Mouse (Mus musculus): ENCODE results near the gene Neu2. TPM values are rescaled to one million over a fixed set of nuclear protein-coding genes. Genes with fewer than 3 reads are reported as not detected.
A peak's percentile ranks its signal among the peaks of the same experiment; 100 is the strongest.

Gene Neu2
- polyA plus RNA-seq, 1 experiment from 2014 or later = 3.9 TPM

GRCm38 (mm10) chr1:87520467-87520866 is 10.8 kb downstream of the Neu2 start:
- Histone ChIP-seq H3K27ac (ENCODE audit: low read depth) (no peak overlapping the region), H3K36me3 (ENCODE audit: control insufficient read depth, insufficient read depth, low read length) (no peaks in the 10 kb centered on the region), H3K9me3 (ENCODE audit: control insufficient read depth, low read length) (no peaks in the 10 kb centered on the region), H3K4me3 (ENCODE audit: low read depth, low read length) (no peak overlapping the region), H3K4me2 (ENCODE audit: low read length) (no peak overlapping the region), H3K4me1 (replicated peaks; ENCODE audit: control insufficient read depth, insufficient read depth, low read length) (no peaks in the 10 kb centered on the region), H3K27me3 (replicated peaks; ENCODE audit: control insufficient read depth, insufficient read depth, low read length) (no peaks in the 10 kb centered on the region), H3K9ac (ENCODE audit: low read length) (no peak overlapping the region)
- ATAC-seq (replicated peaks; ENCODE audit: low FRiP score, low TSS enrichment, low read depth) = no peak
- no peak for DNase-seq (ENCODE audit: low spot score)

GRCm38 (mm10) chr1:87521523-87521922 is 11.8 kb downstream of the Neu2 start:
- Histone ChIP-seq H3K9ac (ENCODE audit: low read length) (no peak overlapping the region), H3K9me3 (ENCODE audit: control insufficient read depth, low read length) (no peaks in the 10 kb centered on the region), H3K27me3 (replicated peaks; ENCODE audit: control insufficient read depth, insufficient read depth, low read length) (no peaks in the 10 kb centered on the region), H3K4me2 (ENCODE audit: low read length) (no peak overlapping the region), H3K27ac (ENCODE audit: low read depth) (no peak overlapping the region), H3K36me3 (ENCODE audit: control insufficient read depth, insufficient read depth, low read length) (no peaks in the 10 kb centered on the region), H3K4me1 (replicated peaks; ENCODE audit: control insufficient read depth, insufficient read depth, low read length) (no peaks in the 10 kb centered on the region), H3K4me3 (ENCODE audit: low read depth, low read length) (no peak overlapping the region)
- DNase-seq (ENCODE audit: low spot score) (no peak), ATAC-seq (replicated peaks; ENCODE audit: low FRiP score, low TSS enrichment, low read depth) (no peak)
- WGBS = 55% methylated on average over 1 of the region's 1 CpGs

- Histone ChIP-seq H3K4me2 (ENCODE audit: low read length) (no peak overlapping the region), H3K4me1 (replicated peaks; ENCODE audit: control insufficient read depth, insufficient read depth, low read length) (no peaks in the 10 kb centered on the region), H3K27me3 (replicated peaks; ENCODE audit: control insufficient read depth, insufficient read depth, low read length) (no peaks in the 10 kb centered on the region), H3K36me3 (ENCODE audit: control insufficient read depth, insufficient read depth, low read length) (no peaks in the 10 kb centered on the region), H3K27ac (ENCODE audit: low read depth) (no peak overlapping the region), H3K4me3 (ENCODE audit: low read depth, low read length) (no peak overlapping the region), H3K9ac (ENCODE audit: low read length) (no peak overlapping the region), H3K9me3 (ENCODE audit: control insufficient read depth, low read length) (no peaks in the 10 kb centered on the region)
- DNase-seq (ENCODE audit: low spot score) (no peak), ATAC-seq (replicated peaks; ENCODE audit: low FRiP score, low TSS enrichment, low read depth) (no peak)
- WGBS = 94% methylated on average over 7 of the region's 7 CpGs
Observed at GRCm38 (mm10) chr1:87525041-87525440, 15.4 kb downstream of the Neu2 start.

- Histone ChIP-seq H3K9ac (ENCODE audit: low read length) (no peak overlapping the region), H3K4me2 (ENCODE audit: low read length) (no peak overlapping the region), H3K9me3 (ENCODE audit: control insufficient read depth, low read length) (no peaks in the 10 kb centered on the region), H3K27ac (ENCODE audit: low read depth) (no peak overlapping the region), H3K4me1 (replicated peaks; ENCODE audit: control insufficient read depth, insufficient read depth, low read length) (no peaks in the 10 kb centered on the region), H3K27me3 (replicated peaks; ENCODE audit: control insufficient read depth, insufficient read depth, low read length) (no peaks in the 10 kb centered on the region), H3K4me3 (ENCODE audit: low read depth, low read length) (no peak overlapping the region), H3K36me3 (ENCODE audit: control insufficient read depth, insufficient read depth, low read length) (no peaks in the 10 kb centered on the region)
- ATAC-seq (replicated peaks; ENCODE audit: low FRiP score, low TSS enrichment, low read depth) (no peak), DNase-seq (ENCODE audit: low spot score) (no peak)
- 85% methylated on average over 9 of the region's 9 CpGs for WGBS
Observed at GRCm38 (mm10) chr1:87527191-87527590, 17.5 kb downstream of the Neu2 start.

GRCm38 (mm10) chr1:87532346-87532745 is 22.7 kb downstream of the Neu2 start:
- ATAC-seq (replicated peaks; ENCODE audit: low FRiP score, low TSS enrichment, low read depth) = no peak
- 68% methylated on average over 4 of the region's 4 CpGs for WGBS
- no peaks in the 10 kb centered on the region for H3K36me3 ChIP-seq (ENCODE audit: control insufficient read depth, insufficient read depth, low read length)
- no peaks in the 10 kb centered on the region for H3K4me1 ChIP-seq (replicated peaks; ENCODE audit: control insufficient read depth, insufficient read depth, low read length)
- H3K27me3 ChIP-seq (replicated peaks; ENCODE audit: control insufficient read depth, insufficient read depth, low read length) = no peaks in the 10 kb centered on the region
- no peak for DNase-seq (ENCODE audit: low spot score)
- H3K9me3 ChIP-seq (ENCODE audit: control insufficient read depth, low read length) = no peaks in the 10 kb centered on the region
- no peak overlapping the region for H3K9ac ChIP-seq (ENCODE audit: low read length)
- H3K4me2 ChIP-seq (ENCODE audit: low read length) = no peak overlapping the region
- no peak overlapping the region for H3K27ac ChIP-seq (ENCODE audit: low read depth)
- H3K4me3 ChIP-seq (ENCODE audit: low read depth, low read length) = no peak overlapping the region

GRCm38 (mm10) chr1:87534118-87534517 is 24.4 kb downstream of the Neu2 start:
- no peak for DNase-seq (ENCODE audit: low spot score)
- WGBS = 79% methylated on average over 3 of the region's 3 CpGs
- Histone ChIP-seq H3K4me3 (ENCODE audit: low read depth, low read length) (no peak overlapping the region), H3K27ac (ENCODE audit: low read depth) (no peak overlapping the region), H3K4me1 (replicated peaks; ENCODE audit: control insufficient read depth, insufficient read depth, low read length) (no peaks in the 10 kb centered on the region), H3K27me3 (replicated peaks; ENCODE audit: control insufficient read depth, insufficient read depth, low read length) (no peaks in the 10 kb centered on the region), H3K36me3 (ENCODE audit: control insufficient read depth, insufficient read depth, low read length) (no peaks in the 10 kb centered on the region), H3K4me2 (ENCODE audit: low read length) (no peak overlapping the region), H3K9ac (ENCODE audit: low read length) (no peak overlapping the region), H3K9me3 (ENCODE audit: control insufficient read depth, low read length) (no peaks in the 10 kb centered on the region)
- no peak for ATAC-seq (replicated peaks; ENCODE audit: low FRiP score, low TSS enrichment, low read depth)

- Histone ChIP-seq H3K9me3 (ENCODE audit: control insufficient read depth, low read length) (no peaks in the 10 kb centered on the region), H3K4me1 (replicated peaks; ENCODE audit: control insufficient read depth, insufficient read depth, low read length) (no peaks in the 10 kb centered on the region), H3K27ac (ENCODE audit: low read depth) (no peak overlapping the region), H3K27me3 (replicated peaks; ENCODE audit: control insufficient read depth, insufficient read depth, low read length) (no peaks in the 10 kb centered on the region), H3K4me3 (ENCODE audit: low read depth, low read length) (no peak overlapping the region), H3K4me2 (ENCODE audit: low read length) (no peak overlapping the region), H3K9ac (ENCODE audit: low read length) (no peak overlapping the region), H3K36me3 (ENCODE audit: control insufficient read depth, insufficient read depth, low read length) (no peaks in the 10 kb centered on the region)
- ATAC-seq (replicated peaks; ENCODE audit: low FRiP score, low TSS enrichment, low read depth) (no peak), DNase-seq (ENCODE audit: low spot score) (no peak)
- WGBS = 87% methylated on average over 1 of the region's 1 CpGs
Observed at GRCm38 (mm10) chr1:87537008-87537407, 27.3 kb downstream of the Neu2 start.

- no peaks in the 10 kb centered on the region for H3K9me3 ChIP-seq (ENCODE audit: control insufficient read depth, low read length)
- H3K36me3 ChIP-seq (ENCODE audit: control insufficient read depth, insufficient read depth, low read length) = no peaks in the 10 kb centered on the region
- H3K9ac ChIP-seq (ENCODE audit: low read length) = no peak overlapping the region
- ATAC-seq (replicated peaks; ENCODE audit: low FRiP score, low TSS enrichment, low read depth) = no peak
- WGBS = 31% methylated on average over 7 of the region's 7 CpGs
- DNase-seq (ENCODE audit: low spot score) = no peak
- H3K4me3 ChIP-seq (ENCODE audit: low read depth, low read length) = no peak overlapping the region
- H3K27me3 ChIP-seq (replicated peaks; ENCODE audit: control insufficient read depth, insufficient read depth, low read length) = no peaks in the 10 kb centered on the region
- H3K4me2 ChIP-seq (ENCODE audit: low read length) = no peak overlapping the region
- H3K4me1 ChIP-seq (replicated peaks; ENCODE audit: control insufficient read depth, insufficient read depth, low read length) = no peaks in the 10 kb centered on the region
- H3K27ac ChIP-seq (ENCODE audit: low read depth) = no peak overlapping the region
Observed at GRCm38 (mm10) chr1:87541614-87542013, 31.9 kb downstream of the Neu2 start.

- no peak overlapping the region for H3K4me3 ChIP-seq (ENCODE audit: low read depth, low read length)
- no peak overlapping the region for H3K27ac ChIP-seq (ENCODE audit: low read depth)
- H3K9ac ChIP-seq (ENCODE audit: low read length) = no peak overlapping the region
- H3K27me3 ChIP-seq (replicated peaks; ENCODE audit: control insufficient read depth, insufficient read depth, low read length) = no peaks in the 10 kb centered on the region
- H3K9me3 ChIP-seq (ENCODE audit: control insufficient read depth, low read length) = no peaks in the 10 kb centered on the region
- H3K4me2 ChIP-seq (ENCODE audit: low read length) = no peak overlapping the region
- H3K4me1 ChIP-seq (replicated peaks; ENCODE audit: control insufficient read depth, insufficient read depth, low read length) = no peaks in the 10 kb centered on the region
- DNase-seq (ENCODE audit: low spot score) (peak; percentile 56), ATAC-seq (replicated peaks; ENCODE audit: low FRiP score, low TSS enrichment, low read depth) (peak; percentile 93)
- 73% methylated on average over 3 of the region's 3 CpGs for WGBS
- H3K36me3 ChIP-seq (ENCODE audit: control insufficient read depth, insufficient read depth, low read length) = no peaks in the 10 kb centered on the region
Observed at GRCm38 (mm10) chr1:87551008-87551407, 41.3 kb downstream of the Neu2 start.

Data from intestine, embryonic 14.5 days (tissue).